Mouse (Mus musculus): ENCODE data around the gene Man1c1. TPM values are rescaled to one million over a fixed set of nuclear protein-coding genes. Genes with fewer than 3 reads are reported as not detected.

Man1c1 gene
- polyA plus RNA-seq, 1 experiment, result 17.2 TPM

GRCm38 (mm10) chr4:134725735-134726345 is 21.8 kb upstream of the Man1c1 start:
- no peak for DNase-seq (ENCODE audit: extremely low spot score in 1 of 2, low spot score in 1 of 2)

- no peak for DNase-seq (ENCODE audit: extremely low spot score in 1 of 2, low spot score in 1 of 2)
These were observed 20.9 kb upstream of the Man1c1 start for GRCm38 (mm10) chr4:134724974-134725373.

GRCm38 (mm10) chr4:134723251-134723650 is 19.2 kb upstream of the Man1c1 start:
- no peak for DNase-seq (ENCODE audit: extremely low spot score in 1 of 2, low spot score in 1 of 2)

GRCm38 (mm10) chr4:134721076-134721475 is 17.0 kb upstream of the Man1c1 start:
- DNase-seq (ENCODE audit: extremely low spot score in 1 of 2, low spot score in 1 of 2), result no peak

GRCm38 (mm10) chr4:134720371-134720770 is 16.3 kb upstream of the Man1c1 start:
- DNase-seq (ENCODE audit: extremely low spot score in 1 of 2, low spot score in 1 of 2), result no peak

- no peak for DNase-seq (ENCODE audit: extremely low spot score in 1 of 2, low spot score in 1 of 2)
These were observed 15.4 kb upstream of the Man1c1 start for GRCm38 (mm10) chr4:134719489-134719888.

- peak; percentile 35 to 89 for DNase-seq (ENCODE audit: extremely low spot score in 1 of 2, low spot score in 1 of 2)
These were observed 9.8 kb upstream of the Man1c1 start for GRCm38 (mm10) chr4:134713937-134714336.

GRCm38 (mm10) chr4:134705311-134705710 is 1.2 kb upstream of the Man1c1 start:
- peak in 1 of 2 experiments; percentile 24 for DNase-seq (ENCODE audit: extremely low spot score in 1 of 2, low spot score in 1 of 2)

GRCm38 (mm10) chr4:134704590-134704989 is 500 bp upstream of the Man1c1 start:
- DNase-seq (ENCODE audit: extremely low spot score in 1 of 2, low spot score in 1 of 2), result no peak

- peak in 1 of 2 experiments; percentile 14 for DNase-seq (ENCODE audit: extremely low spot score in 1 of 2, low spot score in 1 of 2)
These were observed 882 bp downstream of the Man1c1 start for GRCm38 (mm10) chr4:134702981-134703834.

- peak in 1 of 2 experiments; percentile 82 for DNase-seq (ENCODE audit: extremely low spot score in 1 of 2, low spot score in 1 of 2)
These were observed 2.2 kb downstream of the Man1c1 start for GRCm38 (mm10) chr4:134701934-134702333.

- no peak for DNase-seq (ENCODE audit: extremely low spot score in 1 of 2, low spot score in 1 of 2)
These were observed 3.2 kb downstream of the Man1c1 start for GRCm38 (mm10) chr4:134700911-134701310.

- DNase-seq (ENCODE audit: extremely low spot score in 1 of 2, low spot score in 1 of 2), result no peak
These were observed 10.7 kb downstream of the Man1c1 start for GRCm38 (mm10) chr4:134693202-134693940.

- no peak for DNase-seq (ENCODE audit: extremely low spot score in 1 of 2, low spot score in 1 of 2)
These were observed 11.7 kb downstream of the Man1c1 start for GRCm38 (mm10) chr4:134692388-134692787.

- DNase-seq (ENCODE audit: extremely low spot score in 1 of 2, low spot score in 1 of 2), result no peak
These were observed 17.9 kb downstream of the Man1c1 start for GRCm38 (mm10) chr4:134686022-134686661.

GRCm38 (mm10) chr4:134684637-134685338 is 19.3 kb downstream of the Man1c1 start:
- DNase-seq (ENCODE audit: extremely low spot score in 1 of 2, low spot score in 1 of 2), result no peak

- no peak for DNase-seq (ENCODE audit: extremely low spot score in 1 of 2, low spot score in 1 of 2)
These were observed 20.2 kb downstream of the Man1c1 start for GRCm38 (mm10) chr4:134683892-134684291.

- DNase-seq (ENCODE audit: extremely low spot score in 1 of 2, low spot score in 1 of 2), result peak in 1 of 2 experiments; percentile 44
These were observed 21.1 kb downstream of the Man1c1 start for GRCm38 (mm10) chr4:134683008-134683407.

- no peak for DNase-seq (ENCODE audit: extremely low spot score in 1 of 2, low spot score in 1 of 2)
These were observed 21.7 kb downstream of the Man1c1 start for GRCm38 (mm10) chr4:134682423-134682822.

- no peak for DNase-seq (ENCODE audit: extremely low spot score in 1 of 2, low spot score in 1 of 2)
These were observed 22.3 kb downstream of the Man1c1 start for GRCm38 (mm10) chr4:134681819-134682218.

All from frontal cortex, adult 2 months (tissue).